Mouse (Mus musculus) testis, adult 2 months (tissue): Measurements from ENCODE around the gene Parp8. TPM values are rescaled to one million over a fixed set of nuclear protein-coding genes. Genes with fewer than 3 reads are reported as not detected.

Experiments
- H3K27ac ChIP-seq: fragments of 200-500 bp; 2 replicates; pipeline ENCODE4 v1.5.1; 2012; ENCODE audit warnings: low read depth, low read length; ENCODE audit not compliant: control insufficient read depth, insufficient read depth
- H3K27me3 ChIP-seq: fragments of 200-500 bp; 2 replicates; pipeline ENCODE4 v1.6.1; 2012; ENCODE audit warnings: mild to moderate bottlenecking, low read length, moderate library complexity; ENCODE audit not compliant: control insufficient read depth, insufficient read depth
- H3K36me3 ChIP-seq: fragments of 200-500 bp; 2 replicates; pipeline ENCODE4 v1.6.1; 2012; ENCODE audit warnings: mild to moderate bottlenecking, low read length; ENCODE audit not compliant: control insufficient read depth, insufficient read depth
- H3K4me1 ChIP-seq: fragments of 200-500 bp; 2 replicates; pipeline ENCODE4 v1.6.1; 2012; ENCODE audit warnings: low read length; ENCODE audit not compliant: control insufficient read depth, insufficient read depth
- H3K4me3 ChIP-seq: fragments of 200-500 bp; 2 replicates; pipeline ENCODE4 v1.5.1; 2012; ENCODE audit warnings: low read depth, mild to moderate bottlenecking, low read length, moderate library complexity, mixed read lengths; ENCODE audit not compliant: control insufficient read depth
- CTCF ChIP-seq: fragments of 200-500 bp; IDR thresholded peaks from 2 replicates; pipeline ENCODE4 v1.5.1; 2012; ENCODE audit warnings: low read depth, mild to moderate bottlenecking, inconsistent platforms, low read length, moderate library complexity; ENCODE audit not compliant: control insufficient read depth, insufficient read depth, insufficient replicate concordance
- POLR2A ChIP-seq: fragments of 200-500 bp; IDR thresholded peaks from 2 replicates; pipeline ENCODE4 v1.6.1; 2012; ENCODE audit warnings: low read depth, mild to moderate bottlenecking, inconsistent platforms, low read length, moderate library complexity; ENCODE audit not compliant: control insufficient read depth
- polyA plus RNA-seq: library from polyadenylated mRNA; depleted of rRNA; stranded (reverse); fragments of >200 nt; gene quantifications from 2 replicates; pipeline ENCODE4 v1.2.3, GENCODE M21; 2012

Gene Parp8
- polyA plus RNA-seq, 1 experiment, result 5.8 TPM

DNA sequence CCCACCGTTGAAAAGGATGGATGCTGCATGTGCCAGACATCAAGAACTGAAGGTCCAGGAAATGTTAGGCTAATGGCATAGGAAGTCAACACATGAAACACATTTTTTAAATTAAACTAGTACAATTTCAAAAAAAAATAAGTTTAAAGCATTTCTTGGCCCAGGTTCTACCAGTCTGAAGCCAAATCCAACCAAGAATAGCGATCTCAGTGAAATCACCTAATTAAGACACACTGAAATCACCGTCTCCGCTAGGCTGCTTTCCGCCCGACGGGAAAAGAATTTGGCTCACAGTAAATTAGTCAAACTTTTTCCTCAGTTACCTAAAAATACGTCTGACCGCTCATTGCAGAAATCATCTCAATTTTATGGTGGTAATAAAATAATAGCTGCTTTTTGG lies 13.3 kb downstream of the Parp8 start:
- no peak overlapping the region for H3K27ac ChIP-seq
- H3K4me3 ChIP-seq, result no peak overlapping the region
- no peaks in the 10 kb centered on the region for H3K4me1 ChIP-seq
- no peaks in the 10 kb centered on the region for H3K27me3 ChIP-seq
- H3K36me3 ChIP-seq, result no peaks in the 10 kb centered on the region
- no peak for TF ChIP-seq CTCF
- no peak for TF ChIP-seq POLR2A

DNA sequence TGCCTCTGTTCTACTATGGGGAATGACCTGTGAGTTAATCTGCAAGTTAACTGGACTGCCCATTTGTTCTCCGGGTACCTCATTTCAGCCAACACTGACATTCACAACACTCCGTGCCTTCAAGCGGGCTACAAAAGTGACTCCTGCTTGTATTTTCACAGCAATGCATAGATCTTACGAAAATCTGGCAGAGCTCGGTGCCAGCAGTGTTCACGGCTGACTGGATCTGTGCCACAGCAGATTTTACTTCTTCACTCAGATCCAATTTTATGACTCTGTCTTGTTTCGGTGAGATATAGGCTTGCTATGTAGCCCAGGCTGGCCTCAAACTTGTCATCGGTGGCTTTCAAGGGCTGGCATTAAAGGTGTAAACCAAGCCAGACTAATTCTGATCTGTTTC lies 15.2 kb downstream of the Parp8 start:
- Histone ChIP-seq H3K27ac (no peak overlapping the region), H3K36me3 (no peaks in the 10 kb centered on the region), H3K4me1 (no peaks in the 10 kb centered on the region; the same call in 1 of the 2 replicates), H3K4me3 (no peak overlapping the region), H3K27me3 (no peaks in the 10 kb centered on the region)
- TF ChIP-seq POLR2A (no peak), CTCF (no peak)

GRCm38 (mm10) chr13:117008021-117009015 lies 17.0 kb downstream of the Parp8 start:
- no peak overlapping the region for H3K4me3 ChIP-seq
- no peaks in the 10 kb centered on the region for H3K27me3 ChIP-seq
- H3K27ac ChIP-seq, result no peak overlapping the region
- H3K4me1 ChIP-seq, result no peaks in the 10 kb centered on the region; the same call in 1 of the 2 replicates
- TF ChIP-seq POLR2A (no peak), CTCF (no peak)
- no peaks in the 10 kb centered on the region for H3K36me3 ChIP-seq

GRCm38 (mm10) chr13:117007566-117007965 lies 17.8 kb downstream of the Parp8 start:
- no peak overlapping the region for H3K27ac ChIP-seq
- TF ChIP-seq CTCF (no peak), POLR2A (no peak)
- H3K4me3 ChIP-seq, result no peak overlapping the region
- H3K36me3 ChIP-seq, result no peaks in the 10 kb centered on the region
- no peaks in the 10 kb centered on the region; the same call in 1 of the 2 replicates for H3K4me1 ChIP-seq
- no peaks in the 10 kb centered on the region for H3K27me3 ChIP-seq

- no peaks in the 10 kb centered on the region; the same call in 1 of the 2 replicates for H3K4me1 ChIP-seq
- no peaks in the 10 kb centered on the region for H3K27me3 ChIP-seq
- H3K4me3 ChIP-seq, result no peak overlapping the region
- H3K27ac ChIP-seq, result no peak overlapping the region
- H3K36me3 ChIP-seq, result no peaks in the 10 kb centered on the region
- TF ChIP-seq POLR2A, result no peak
- no peak for TF ChIP-seq CTCF
Observed at GRCm38 (mm10) chr13:117006638-117007037, 18.7 kb downstream of the Parp8 start.

- Histone ChIP-seq H3K36me3 (no peaks in the 10 kb centered on the region), H3K27ac (no peak overlapping the region), H3K27me3 (no peaks in the 10 kb centered on the region), H3K4me3 (no peak overlapping the region), H3K4me1 (no peaks in the 10 kb centered on the region)
- no peak for TF ChIP-seq POLR2A
- no peak for TF ChIP-seq CTCF
Observed at GRCm38 (mm10) chr13:117000493-117000892, 24.8 kb downstream of the Parp8 start.

DNA sequence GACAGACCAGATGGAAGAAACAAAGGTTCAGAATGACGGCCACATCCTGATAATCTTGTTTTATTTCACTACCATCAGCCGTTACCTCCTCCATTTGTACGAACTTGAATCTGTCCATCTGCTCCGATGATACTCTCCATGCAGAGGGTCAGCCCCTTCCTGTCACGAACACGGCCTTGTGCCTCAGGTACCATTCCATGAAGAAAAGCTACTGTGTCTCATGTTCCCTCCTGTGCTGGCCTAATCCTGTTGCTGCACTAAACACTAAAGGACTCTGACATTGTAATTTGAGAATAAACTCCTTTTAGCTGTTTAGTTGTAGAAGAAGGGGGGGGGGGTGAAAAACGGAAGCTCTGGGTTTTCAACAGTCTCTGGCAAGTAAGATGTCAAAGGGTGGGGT lies 33.8 kb downstream of the Parp8 start:
- TF ChIP-seq POLR2A (no peak), CTCF (no peak)
- Histone ChIP-seq H3K27me3 (no peaks in the 10 kb centered on the region), H3K4me3 (no peak overlapping the region), H3K4me1 (no peaks in the 10 kb centered on the region), H3K36me3 (no peaks in the 10 kb centered on the region), H3K27ac (no peak overlapping the region)
